Mouse (Mus musculus) liver, embryonic 15.5 days (tissue): Measurements from ENCODE around the gene Dnaic1. TPM values are rescaled to one million over a fixed set of nuclear protein-coding genes. Genes with fewer than 3 reads are reported as not detected.
A peak's percentile ranks its signal among the peaks of the same experiment; 100 is the strongest.

Experiments
- ATAC-seq: fragments of 200-750 bp; cut with Nextera tagmentation; 2 replicates; pipeline ENCODE4 v1.8.0; 2017; ENCODE audit warnings: moderate number of reproducible peaks, mild to moderate bottlenecking, moderate library complexity; ENCODE audit not compliant: insufficient read depth
- H3K27ac ChIP-seq: fragments of 300-500 bp; sonication (generic); replicated peaks from 2 replicates; pipeline ENCODE4 v1.5.1; 2015; ENCODE audit warnings: mild to moderate bottlenecking, inconsistent platforms
- H3K27me3 ChIP-seq: fragments of 300-500 bp; sonication (generic); 2 replicates; pipeline ENCODE4 v1.6.1; 2015; ENCODE audit warnings: mild to moderate bottlenecking, inconsistent platforms
- H3K36me3 ChIP-seq: fragments of 300-500 bp; sonication (generic); replicated peaks from 2 replicates; pipeline ENCODE4 v1.6.1; 2015; ENCODE audit warnings: moderate library complexity, mild to moderate bottlenecking, inconsistent platforms
- H3K4me1 ChIP-seq: fragments of 300-500 bp; sonication (generic); replicated peaks from 2 replicates; pipeline ENCODE4 v1.6.1; 2015; ENCODE audit warnings: inconsistent platforms
- H3K4me2 ChIP-seq: fragments of 300-500 bp; sonication (generic); 2 replicates; pipeline ENCODE4 v1.6.1; 2015; ENCODE audit warnings: moderate library complexity, mild to moderate bottlenecking, inconsistent platforms
- H3K4me3 ChIP-seq: fragments of 300-500 bp; sonication (generic); replicated peaks from 2 replicates; pipeline ENCODE4 v1.5.1; 2015; ENCODE audit warnings: mild to moderate bottlenecking, inconsistent platforms
- H3K9ac ChIP-seq: fragments of 300-500 bp; sonication (generic); 2 replicates; pipeline ENCODE4 v1.6.1; 2015; ENCODE audit warnings: moderate library complexity, mild to moderate bottlenecking, inconsistent platforms
- H3K9me3 ChIP-seq: fragments of 300-500 bp; sonication (generic); replicated peaks from 2 replicates; pipeline ENCODE4 v1.6.1; 2016; ENCODE audit warnings: inconsistent platforms
- WGBS: fragments of 180-500 bp; shearing (Covaris S2); methylation state at CpG from one replicate; pipeline ENCODE4 v1.1.7; 2015; ENCODE audit warnings: mixed read lengths; ENCODE audit not compliant: insufficient replicate concordance; 5-methylcytosine and 5-hydroxymethylcytosine counted together
- polyA plus RNA-seq: library from polyadenylated mRNA; unstranded; fragments of >200 nt; fragmentation: Nextera tagmentation; extraction: Ambion mirVana; gene quantifications from 2 replicates; pipeline ENCODE4 v1.2.1, GENCODE M21; 2015

Gene Dnaic1
- polyA plus RNA-seq, 1 experiment from 2014 or later: 4.0 TPM

DNA sequence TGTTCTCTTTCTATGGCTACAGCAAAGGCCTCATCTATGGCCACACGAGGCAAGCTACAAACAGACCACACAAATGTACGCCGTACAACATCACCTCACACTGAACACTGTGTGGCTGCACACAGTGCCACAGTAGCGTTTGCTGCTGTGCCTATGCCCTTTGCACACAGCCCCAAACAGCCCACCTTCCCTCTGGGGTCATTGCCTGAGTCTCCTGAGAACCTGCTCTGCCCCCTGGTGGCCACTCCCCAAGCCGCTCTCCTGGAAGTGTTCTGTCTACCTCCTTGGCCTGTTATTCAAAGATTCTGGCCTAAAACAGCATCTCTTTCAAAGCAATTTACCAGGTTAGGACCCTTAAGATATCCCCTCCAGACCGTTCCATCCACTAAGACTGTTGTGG, 83.7 kb downstream of the Dnaic1 start:
- Histone ChIP-seq H3K4me3 (no peak overlapping the region), H3K4me2 (no peak overlapping the region), H3K36me3 (no peaks in the 10 kb centered on the region), H3K27me3 (peaks cover 20% of the 10 kb centered on the region), H3K4me1 (peaks cover 13% of the 10 kb centered on the region), H3K27ac (no peak overlapping the region), H3K9ac (no peak overlapping the region), H3K9me3 (no peaks in the 10 kb centered on the region)
- WGBS: 36% methylated on average over 6 of the region's 6 CpGs
- no peak for ATAC-seq

DNA sequence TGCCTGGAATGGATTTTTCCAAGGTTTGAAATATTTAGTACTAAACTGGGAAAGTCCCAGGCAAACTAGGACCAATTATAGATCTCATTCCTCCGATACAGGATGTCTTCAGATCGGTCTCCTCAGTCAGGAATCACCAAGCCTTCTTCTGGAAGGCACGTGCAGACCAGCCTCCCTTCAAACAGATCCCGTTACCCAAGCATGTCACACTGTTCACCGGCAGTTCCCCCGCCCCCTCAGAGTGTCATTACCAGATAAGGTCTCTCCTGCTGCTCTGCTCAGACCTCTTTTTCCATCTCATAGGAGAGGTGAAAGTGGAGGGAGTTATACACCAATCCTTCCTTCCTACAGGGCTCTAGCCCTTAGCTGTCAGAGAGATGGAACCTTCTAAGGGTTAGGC, 84.2 kb downstream of the Dnaic1 start:
- Histone ChIP-seq H3K4me1 (peaks cover 13% of the 10 kb centered on the region), H3K36me3 (no peaks in the 10 kb centered on the region), H3K27ac (no peak overlapping the region), H3K27me3 (peaks cover 24% of the 10 kb centered on the region), H3K4me3 (no peak overlapping the region), H3K9ac (no peak overlapping the region), H3K4me2 (no peak overlapping the region), H3K9me3 (no peaks in the 10 kb centered on the region)
- WGBS: 42% methylated on average over 6 of the region's 6 CpGs
- ATAC-seq: no peak

DNA sequence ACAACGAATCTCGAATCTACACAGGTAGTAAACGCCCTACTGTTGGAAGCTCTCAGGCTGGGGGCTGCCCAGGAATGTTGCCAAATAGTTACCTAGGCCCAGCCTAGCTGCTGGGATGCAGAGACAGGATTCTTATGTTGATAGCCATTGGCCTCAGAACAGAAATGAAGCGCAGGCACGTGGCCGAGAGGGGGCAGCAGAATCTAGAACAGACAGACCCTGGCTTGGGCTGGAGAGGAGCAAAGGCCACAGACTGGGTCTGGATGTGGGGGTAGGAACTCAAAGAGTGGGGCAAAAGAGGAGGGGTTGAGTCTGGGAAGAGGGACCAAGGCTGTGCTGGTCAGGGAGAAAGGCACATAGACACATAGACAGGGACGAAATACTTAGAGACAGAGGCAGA, 84.6 kb downstream of the Dnaic1 start:
- Histone ChIP-seq H3K4me1 (peaks cover 9% of the 10 kb centered on the region), H3K36me3 (no peaks in the 10 kb centered on the region), H3K9ac (no peak overlapping the region), H3K4me3 (no peak overlapping the region), H3K4me2 (no peak overlapping the region), H3K27ac (no peak overlapping the region), H3K9me3 (no peaks in the 10 kb centered on the region), H3K27me3 (peaks cover 29% of the 10 kb centered on the region)
- 17% methylated on average over 7 of the region's 7 CpGs for WGBS
- no peak for ATAC-seq

DNA sequence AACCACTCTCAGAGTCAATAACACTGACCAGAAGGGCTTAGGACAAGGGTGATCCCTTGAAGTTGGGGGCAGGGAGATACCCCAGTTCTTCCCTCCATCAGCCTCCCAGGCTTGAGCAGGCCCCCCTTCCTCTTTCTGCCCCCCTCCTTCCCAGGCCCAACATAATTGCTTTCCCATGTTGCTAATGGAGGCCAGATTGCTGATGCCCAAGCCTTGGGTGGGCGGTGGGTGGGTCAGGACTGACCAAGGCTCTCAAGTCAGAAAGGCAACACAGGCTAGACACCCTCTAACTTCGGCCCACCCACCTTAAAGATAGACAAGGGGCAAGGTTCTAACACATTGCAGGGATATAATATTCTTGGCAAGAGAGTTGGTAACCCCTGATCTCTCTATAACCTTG, 86.0 kb downstream of the Dnaic1 start:
- H3K4me1 ChIP-seq: peaks cover 8% of the 10 kb centered on the region; the same call in 1 of the 2 replicates

DNA sequence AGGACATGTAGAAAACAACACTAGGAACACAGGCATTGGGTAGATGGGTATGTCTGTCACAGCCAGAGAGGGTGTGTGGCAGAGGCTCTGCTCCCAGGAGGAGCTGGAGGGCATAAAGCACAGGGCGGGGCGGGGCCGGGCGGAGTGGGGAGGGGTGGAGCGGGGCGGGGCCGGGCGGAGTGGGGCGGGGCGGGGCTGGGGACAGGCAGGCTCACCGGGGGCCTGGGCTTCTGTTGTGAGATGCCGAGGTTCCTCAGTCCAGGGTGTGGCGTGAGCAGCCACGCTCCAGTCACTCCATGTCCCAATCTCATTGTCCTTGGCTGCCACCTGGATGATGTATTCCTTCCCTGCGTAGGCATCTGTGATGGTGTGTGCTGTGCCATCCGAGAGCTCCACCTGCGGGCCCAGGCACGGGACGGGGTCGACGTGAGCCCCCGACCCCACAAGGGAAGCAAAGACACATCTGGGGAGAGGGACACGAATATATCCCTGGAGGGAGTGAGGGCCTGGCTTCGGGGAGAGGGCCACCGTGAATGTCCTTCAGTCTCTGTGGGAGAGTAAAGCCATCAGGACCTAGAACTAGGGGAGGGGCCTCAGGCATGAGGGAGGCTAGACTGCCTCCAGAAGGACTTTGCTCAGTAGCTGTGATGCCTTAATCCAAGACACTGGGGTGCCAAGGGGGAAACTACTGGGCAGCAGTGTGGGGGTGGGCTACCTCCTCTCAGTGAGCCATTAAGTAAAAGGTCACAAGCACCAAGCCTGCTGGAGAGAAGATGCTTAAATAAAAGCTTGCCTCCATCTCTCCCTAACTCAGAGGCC, 89.2 kb downstream of the Dnaic1 start:
- no peaks in the 10 kb centered on the region for H3K36me3 ChIP-seq
- WGBS: 9% methylated on average over 25 of the region's 25 CpGs

More for the DNA sequence above, 86.0 kb downstream of the Dnaic1 start:
- Histone ChIP-seq H3K27me3 (peaks cover 33% of the 10 kb centered on the region), H3K4me2 (no peak overlapping the region), H3K4me3 (no peak overlapping the region), H3K27ac (no peak overlapping the region), H3K9me3 (no peaks in the 10 kb centered on the region), H3K36me3 (no peaks in the 10 kb centered on the region), H3K9ac (no peak overlapping the region)
- no peak for ATAC-seq
- WGBS: 44% methylated on average over 2 of the region's 2 CpGs

DNA sequence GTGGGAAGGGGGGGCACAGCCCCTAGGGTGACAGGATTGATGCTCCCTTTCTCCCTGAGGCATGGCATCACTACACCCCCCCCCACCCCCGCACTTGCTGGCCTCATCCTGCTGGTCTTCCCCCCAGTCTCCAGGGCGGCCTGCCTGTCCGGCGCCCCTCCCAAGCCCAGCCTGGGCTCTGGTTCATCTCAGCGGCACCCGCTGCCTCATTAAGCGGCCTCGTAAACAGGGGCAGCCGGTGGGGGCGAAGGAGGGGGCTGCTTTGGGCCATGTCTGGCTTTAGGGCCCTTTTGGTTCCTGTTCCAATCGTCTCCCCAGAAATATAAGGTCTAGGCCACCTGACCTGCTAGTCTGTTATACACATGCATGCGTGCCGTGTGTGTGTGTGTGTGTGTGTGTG, 90.0 kb downstream of the Dnaic1 start:
- H3K4me1 ChIP-seq: peaks cover 15% of the 10 kb centered on the region
- no peak overlapping the region for H3K9ac ChIP-seq
- no peak for ATAC-seq
- no peak overlapping the region for H3K27ac ChIP-seq
- no peak overlapping the region for H3K4me3 ChIP-seq
- H3K27me3 ChIP-seq: peaks cover 33% of the 10 kb centered on the region
- H3K9me3 ChIP-seq: no peaks in the 10 kb centered on the region
- H3K36me3 ChIP-seq: no peaks in the 10 kb centered on the region
- WGBS: 51% methylated on average over 13 of the region's 13 CpGs
- H3K4me2 ChIP-seq: no peak overlapping the region

More for the DNA sequence above, 89.2 kb downstream of the Dnaic1 start:
- peaks cover 33% of the 10 kb centered on the region for H3K27me3 ChIP-seq
- no peak overlapping the region for H3K9ac ChIP-seq
- no peak overlapping the region for H3K27ac ChIP-seq
- peaks cover 15% of the 10 kb centered on the region for H3K4me1 ChIP-seq
- H3K4me2 ChIP-seq: no peak overlapping the region
- ATAC-seq: no peak
- H3K9me3 ChIP-seq: no peaks in the 10 kb centered on the region
- H3K4me3 ChIP-seq: no peak overlapping the region

DNA sequence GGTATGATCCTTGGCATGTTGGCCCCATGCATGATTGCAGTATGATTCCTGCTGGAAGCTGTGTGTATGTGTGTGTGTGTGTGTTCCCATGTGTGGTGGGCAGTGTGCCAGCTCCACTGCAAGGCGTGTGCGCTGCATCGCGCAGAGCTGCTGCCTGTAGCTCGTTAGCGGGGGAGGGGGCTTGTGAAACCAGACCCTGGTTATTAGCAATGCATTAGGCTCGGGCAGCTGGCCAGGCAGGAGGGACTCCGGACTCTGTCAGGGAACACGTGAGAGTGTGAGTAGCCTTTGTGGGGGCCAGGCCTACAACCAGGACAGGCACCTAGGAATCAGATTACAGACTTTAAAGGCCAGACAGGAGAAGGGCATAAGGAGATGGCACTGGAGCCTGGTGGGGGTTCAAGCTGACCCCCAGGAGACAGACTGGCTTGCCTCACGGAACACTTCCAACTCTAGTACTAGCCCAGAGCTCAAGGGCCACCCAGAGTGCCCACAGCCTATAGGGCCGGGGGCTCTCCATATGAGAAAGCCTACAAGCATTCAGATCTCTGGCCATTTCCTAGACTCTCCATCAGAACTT, 91.4 kb downstream of the Dnaic1 start:
- H3K9ac ChIP-seq: no peak overlapping the region
- ATAC-seq: peak; percentile 45
- H3K4me2 ChIP-seq: peak overlapping the region; percentile 25
- no peak overlapping the region for H3K27ac ChIP-seq
- WGBS: 46% methylated on average over 11 of the region's 11 CpGs
- peaks cover 15% of the 10 kb centered on the region for H3K4me1 ChIP-seq
- H3K27me3 ChIP-seq: peaks cover 33% of the 10 kb centered on the region
- no peaks in the 10 kb centered on the region for H3K36me3 ChIP-seq
- H3K9me3 ChIP-seq: no peaks in the 10 kb centered on the region
- H3K4me3 ChIP-seq: no peak overlapping the region

DNA sequence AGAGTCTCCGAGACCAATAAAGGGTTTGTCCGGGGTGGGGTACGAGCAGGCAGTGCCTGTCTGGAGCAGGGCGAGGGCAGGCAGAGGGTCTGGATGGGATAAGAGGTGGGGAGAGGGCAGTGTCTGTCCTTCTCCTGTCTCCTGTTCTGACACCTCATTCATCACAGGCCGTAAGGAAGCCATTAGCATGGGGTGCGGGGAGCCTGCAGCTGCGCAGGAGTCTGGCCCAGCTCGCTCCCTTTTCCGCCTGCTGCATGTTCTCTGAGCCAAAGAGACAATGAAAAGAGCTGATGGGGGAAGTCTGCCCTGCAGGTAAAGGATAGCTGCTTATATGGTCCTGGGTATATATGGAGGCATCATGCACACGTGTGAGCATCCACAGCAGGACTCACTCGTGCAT, 93.1 kb downstream of the Dnaic1 start:
- no peaks in the 10 kb centered on the region for H3K36me3 ChIP-seq
- H3K9ac ChIP-seq: no peak overlapping the region
- peaks cover 15% of the 10 kb centered on the region for H3K4me1 ChIP-seq
- no peak overlapping the region for H3K27ac ChIP-seq
- no peak overlapping the region for H3K4me3 ChIP-seq
- no peak for ATAC-seq
- H3K9me3 ChIP-seq: no peaks in the 10 kb centered on the region
- peaks cover 22% of the 10 kb centered on the region; the same call in 1 of the 2 replicates for H3K27me3 ChIP-seq
- H3K4me2 ChIP-seq: no peak overlapping the region
- WGBS: 47% methylated on average over 11 of the region's 11 CpGs

DNA sequence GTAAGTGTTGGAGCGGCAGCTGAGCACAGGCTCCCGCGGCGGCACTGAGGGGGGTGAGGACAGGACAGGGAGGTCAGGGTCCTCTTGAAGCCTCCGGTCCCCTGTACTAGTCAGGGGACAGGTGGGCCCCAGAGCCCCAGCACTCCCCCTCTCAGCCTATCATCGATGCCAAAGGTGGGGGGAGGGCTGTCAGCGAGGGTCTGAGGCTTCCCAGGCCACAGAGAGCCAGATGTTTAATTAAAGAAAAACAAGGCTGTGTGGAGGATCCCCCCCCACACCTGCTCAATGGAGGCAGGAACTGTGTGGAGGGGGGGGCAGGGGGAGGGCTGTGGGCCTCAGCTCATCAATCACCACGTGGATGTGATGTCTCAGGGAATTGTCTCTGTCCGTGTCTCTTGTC, 94.0 kb downstream of the Dnaic1 start:
- H3K4me3 ChIP-seq: no peak overlapping the region
- ATAC-seq: no peak
- no peak overlapping the region for H3K9ac ChIP-seq

DNA sequence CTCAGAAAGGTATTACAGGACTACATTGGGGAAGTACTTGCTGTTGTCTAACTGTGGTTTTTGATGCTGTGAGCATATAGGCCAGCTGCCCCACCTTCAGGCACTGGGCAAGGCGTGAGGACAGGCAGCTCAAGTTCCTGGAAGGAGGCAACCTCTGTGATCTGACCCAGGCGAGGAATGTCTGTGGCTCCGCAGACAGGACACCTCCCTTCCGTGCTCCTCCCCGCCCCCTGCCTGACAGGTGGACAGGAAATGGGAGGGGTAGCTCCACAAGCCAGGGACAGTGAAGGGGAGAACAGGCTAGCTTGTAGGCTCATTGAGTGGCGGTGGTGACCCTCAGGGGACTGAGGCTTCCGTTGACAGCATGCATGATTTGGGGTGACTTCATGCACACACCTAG, 95.0 kb downstream of the Dnaic1 start:
- Histone ChIP-seq H3K36me3 (no peaks in the 10 kb centered on the region), H3K4me2 (no peak overlapping the region), H3K27ac (no peak overlapping the region), H3K4me3 (no peak overlapping the region), H3K9ac (no peak overlapping the region), H3K4me1 (peaks cover 7% of the 10 kb centered on the region), H3K9me3 (no peaks in the 10 kb centered on the region), H3K27me3 (peaks cover 5% of the 10 kb centered on the region; the same call in 1 of the 2 replicates)
- ATAC-seq: no peak
- WGBS: 14% methylated on average over 7 of the region's 7 CpGs

More for the DNA sequence above, 94.0 kb downstream of the Dnaic1 start:
- Histone ChIP-seq H3K9me3 (no peaks in the 10 kb centered on the region), H3K27ac (no peak overlapping the region), H3K4me1 (peaks cover 9% of the 10 kb centered on the region), H3K36me3 (no peaks in the 10 kb centered on the region), H3K4me2 (no peak overlapping the region), H3K27me3 (peaks cover 13% of the 10 kb centered on the region; the same call in 1 of the 2 replicates)
- WGBS: 42% methylated on average over 9 of the region's 9 CpGs

DNA sequence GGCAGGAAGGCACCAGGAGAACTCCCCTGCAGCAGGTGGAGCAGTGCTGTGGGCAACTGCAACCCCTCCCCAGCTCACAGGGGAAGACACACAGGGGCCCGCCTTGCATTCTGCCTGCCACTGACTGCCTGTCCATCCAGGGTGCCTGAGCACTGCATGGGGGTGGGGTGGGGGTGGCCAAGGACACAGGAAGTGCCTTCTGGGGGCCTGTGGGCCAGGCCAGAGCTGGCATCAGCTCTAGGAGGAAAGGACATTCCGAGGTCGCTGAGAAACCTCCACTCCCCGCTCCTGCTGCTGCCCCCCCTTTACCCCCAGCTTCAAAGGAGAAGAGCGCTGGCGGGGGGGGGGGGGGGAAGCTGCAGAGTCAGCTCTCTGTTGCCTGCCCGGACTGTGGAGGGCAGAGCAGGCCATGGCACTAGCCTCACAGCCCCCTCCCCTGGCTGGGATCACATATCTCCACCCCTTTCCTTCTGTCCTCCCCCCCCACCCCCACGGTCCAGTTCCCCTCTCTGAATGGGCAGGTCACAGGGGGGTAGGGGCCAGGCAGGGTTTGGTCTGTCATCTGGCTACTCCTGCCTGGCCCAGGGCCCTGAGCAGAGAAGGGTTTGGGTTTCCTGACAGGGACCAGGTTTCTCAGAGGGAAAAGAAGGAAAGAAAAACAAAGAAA, 95.6 kb downstream of the Dnaic1 start:
- Histone ChIP-seq H3K27me3 (peaks cover 3% of the 10 kb centered on the region; the same call in 1 of the 2 replicates), H3K4me3 (no peak overlapping the region), H3K9me3 (no peaks in the 10 kb centered on the region), H3K9ac (no peak overlapping the region), H3K36me3 (no peaks in the 10 kb centered on the region), H3K4me1 (peaks cover 7% of the 10 kb centered on the region), H3K27ac (no peak overlapping the region), H3K4me2 (no peak overlapping the region)
- WGBS: 6% methylated on average over 7 of the region's 8 CpGs
- ATAC-seq: no peak
